Mouse (Mus musculus): ENCODE data around the gene Rtn2. TPM values are rescaled to one million over a fixed set of nuclear protein-coding genes. Genes with fewer than 3 reads are reported as not detected.

The Rtn2 gene
- total RNA-seq, 2 experiments from 2014 or later, result 93.0 to 104 TPM

- DNase-seq (ENCODE audit: low spot score in 2 of 2), result peak; percentile 81 to 86
Observed at GRCm38 (mm10) chr7:19300501-19301421, 18.3 kb downstream of the Rtn2 start.

DNA sequence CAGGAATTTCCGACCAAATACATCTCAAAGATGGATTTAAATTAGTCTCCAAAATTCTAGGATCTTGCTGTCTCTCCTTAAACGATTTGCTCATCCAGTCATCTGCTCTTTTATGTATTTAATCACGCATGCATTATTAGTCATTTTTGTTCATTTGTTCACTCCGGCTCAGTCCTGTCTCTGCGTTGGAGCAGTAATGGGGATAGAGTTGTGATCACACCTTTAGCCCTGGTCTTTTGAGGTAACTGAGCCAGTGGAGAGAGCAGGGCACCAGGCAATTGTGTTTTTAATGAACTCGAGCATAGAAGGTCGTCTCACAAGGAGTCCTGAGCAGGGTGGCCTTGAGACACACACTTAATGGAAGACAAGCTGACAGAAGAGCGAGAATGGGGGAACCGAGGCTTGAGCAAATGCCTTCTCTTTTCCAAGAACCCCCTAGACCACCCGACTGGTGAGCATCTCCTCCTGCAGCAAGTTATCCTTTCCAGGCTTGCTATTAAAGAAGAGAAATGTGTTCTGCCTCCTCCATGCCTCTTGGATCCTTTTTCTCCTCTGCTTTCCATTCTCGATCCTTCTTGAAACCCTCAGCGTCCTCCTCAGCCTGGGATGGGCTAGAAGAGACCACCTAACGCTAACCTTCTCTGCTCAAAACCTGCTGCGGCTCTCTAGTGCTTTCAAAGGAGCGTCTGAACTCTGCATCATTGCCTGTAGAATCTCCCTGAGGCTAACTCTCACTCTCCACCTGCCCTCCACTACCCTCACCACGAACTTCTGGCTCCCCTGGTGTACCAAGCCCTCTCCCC is 19.2 kb downstream of the Rtn2 start:
- no peak for DNase-seq (ENCODE audit: low spot score in 2 of 2)

DNA sequence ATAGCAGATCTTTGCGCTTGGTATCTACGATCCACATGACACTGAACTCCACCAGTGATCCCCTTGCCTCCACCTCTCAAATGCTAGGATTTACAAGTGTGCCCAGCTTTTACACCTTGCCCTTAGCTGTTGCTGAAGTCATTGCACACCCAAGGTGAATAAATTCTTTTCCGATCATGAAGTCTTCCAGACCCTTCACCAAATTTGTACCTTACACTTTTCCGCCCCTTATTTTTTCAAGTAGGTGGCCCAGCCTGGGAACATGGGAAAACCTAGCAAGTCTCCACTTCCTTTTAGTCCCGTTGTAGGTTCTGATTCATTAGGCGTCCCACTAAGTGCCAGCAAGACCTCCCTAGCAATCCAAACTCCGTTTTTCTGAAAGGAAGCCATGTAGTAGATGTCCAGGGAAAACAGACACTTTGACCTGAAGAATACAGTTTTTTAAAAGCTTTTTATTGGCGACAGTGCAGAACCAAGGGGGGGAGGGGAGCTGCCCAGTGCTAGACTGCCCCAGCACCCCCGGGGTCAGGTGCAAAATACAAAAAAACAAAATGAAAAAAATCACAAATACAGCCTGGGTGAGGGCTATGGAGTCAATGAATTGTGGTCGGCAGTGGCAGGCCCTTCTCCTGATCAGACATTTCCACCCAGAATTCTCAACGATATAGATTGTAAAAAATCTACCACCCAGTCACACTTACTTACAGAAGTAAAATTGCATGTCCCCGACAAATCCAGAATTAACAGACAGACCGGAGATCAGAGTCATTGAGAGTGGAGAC is 20.0 kb downstream of the Rtn2 start:
- DNase-seq (ENCODE audit: low spot score in 2 of 2), result no peak

DNA sequence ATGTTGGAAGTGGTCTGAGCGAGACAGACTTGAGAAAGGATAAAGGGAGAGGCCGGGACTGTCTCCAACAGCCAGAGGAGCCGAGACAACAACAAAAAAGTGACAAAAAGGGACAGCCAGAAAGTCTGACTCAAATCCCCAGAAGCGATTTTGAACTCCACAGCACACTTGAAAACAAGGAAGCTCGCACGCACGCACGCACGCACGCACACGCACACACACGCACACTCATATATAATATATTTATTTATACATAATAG is 20.6 kb downstream of the Rtn2 start:
- DNase-seq (ENCODE audit: low spot score in 2 of 2), result no peak

DNA sequence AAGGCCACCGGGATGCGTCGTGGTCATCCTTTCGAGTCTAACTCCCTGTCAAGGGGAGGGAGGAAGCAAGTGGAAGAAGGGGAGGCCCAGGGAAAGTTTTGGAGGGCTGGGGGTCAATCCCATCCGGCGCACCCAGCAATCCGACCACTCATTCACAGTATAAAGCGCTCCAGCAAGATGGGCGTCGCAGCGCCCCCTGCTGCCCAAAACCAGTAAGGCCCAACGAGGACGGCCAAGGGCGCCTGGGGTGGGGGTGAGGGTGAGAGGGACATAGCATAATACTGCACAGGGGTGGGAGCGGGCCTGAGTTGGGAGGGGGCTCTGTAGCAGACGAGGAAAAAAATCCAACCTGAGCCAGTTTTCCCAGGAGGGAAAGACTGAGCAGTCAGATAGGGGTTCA is 21.3 kb downstream of the Rtn2 start:
- DNase-seq (ENCODE audit: low spot score in 2 of 2), result peak in 1 of 2 experiments; percentile 59

- no peak for DNase-seq (ENCODE audit: low spot score in 2 of 2)
Observed at GRCm38 (mm10) chr7:19304501-19305412, 22.3 kb downstream of the Rtn2 start.

- DNase-seq (ENCODE audit: low spot score in 2 of 2), result no peak
Observed at GRCm38 (mm10) chr7:19305413-19305735, 22.9 kb downstream of the Rtn2 start.

DNA sequence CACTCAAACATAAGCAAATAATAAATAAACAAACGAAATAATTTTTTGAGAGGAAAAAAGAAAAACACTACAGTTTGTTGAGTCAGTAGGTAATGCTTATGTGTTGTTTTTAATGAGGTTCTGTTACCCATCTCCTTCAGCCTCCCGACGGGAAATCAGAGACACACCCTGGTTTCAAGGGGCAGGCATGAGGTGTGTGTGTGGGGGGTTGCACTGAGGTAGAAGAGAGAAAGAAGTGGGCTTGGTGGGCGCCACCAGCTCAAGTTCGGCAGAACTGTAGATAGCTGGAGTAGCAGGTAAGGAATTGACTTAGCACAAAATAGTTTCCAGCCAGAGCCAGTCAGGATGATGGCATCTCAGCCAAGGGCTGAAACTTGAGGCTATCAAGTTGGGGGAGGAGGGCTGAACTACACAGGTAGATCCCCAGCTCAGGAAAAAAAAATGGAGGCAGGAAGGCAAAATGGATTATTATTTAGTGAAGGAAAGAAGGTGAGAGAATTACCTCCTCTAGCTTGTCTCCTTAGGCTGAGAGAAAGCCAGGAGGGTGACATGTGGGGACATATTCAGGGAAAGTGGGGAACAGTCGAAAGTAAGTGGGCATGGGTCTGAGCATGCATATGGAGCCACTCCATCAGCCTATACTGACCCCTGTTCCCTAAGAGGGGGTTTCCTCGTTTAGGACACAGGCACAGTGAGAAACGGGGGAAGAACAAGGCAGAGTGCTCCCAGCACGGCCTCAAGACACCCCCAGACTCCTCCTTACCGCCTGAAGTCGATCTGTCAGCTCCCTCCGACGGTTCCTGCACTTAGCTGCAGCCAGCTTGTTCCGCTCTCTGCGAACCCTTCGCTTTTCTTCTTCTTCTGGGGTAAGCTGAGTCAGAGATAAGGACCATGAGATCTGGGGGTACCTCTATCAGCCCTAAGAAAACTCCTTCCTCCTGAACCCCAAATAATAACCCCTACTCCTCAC is 23.7 kb downstream of the Rtn2 start:
- DNase-seq (ENCODE audit: low spot score in 2 of 2), result no peak

GRCm38 (mm10) chr7:19306819-19307738 is 24.7 kb downstream of the Rtn2 start:
- no peak for DNase-seq (ENCODE audit: low spot score in 2 of 2)

DNA sequence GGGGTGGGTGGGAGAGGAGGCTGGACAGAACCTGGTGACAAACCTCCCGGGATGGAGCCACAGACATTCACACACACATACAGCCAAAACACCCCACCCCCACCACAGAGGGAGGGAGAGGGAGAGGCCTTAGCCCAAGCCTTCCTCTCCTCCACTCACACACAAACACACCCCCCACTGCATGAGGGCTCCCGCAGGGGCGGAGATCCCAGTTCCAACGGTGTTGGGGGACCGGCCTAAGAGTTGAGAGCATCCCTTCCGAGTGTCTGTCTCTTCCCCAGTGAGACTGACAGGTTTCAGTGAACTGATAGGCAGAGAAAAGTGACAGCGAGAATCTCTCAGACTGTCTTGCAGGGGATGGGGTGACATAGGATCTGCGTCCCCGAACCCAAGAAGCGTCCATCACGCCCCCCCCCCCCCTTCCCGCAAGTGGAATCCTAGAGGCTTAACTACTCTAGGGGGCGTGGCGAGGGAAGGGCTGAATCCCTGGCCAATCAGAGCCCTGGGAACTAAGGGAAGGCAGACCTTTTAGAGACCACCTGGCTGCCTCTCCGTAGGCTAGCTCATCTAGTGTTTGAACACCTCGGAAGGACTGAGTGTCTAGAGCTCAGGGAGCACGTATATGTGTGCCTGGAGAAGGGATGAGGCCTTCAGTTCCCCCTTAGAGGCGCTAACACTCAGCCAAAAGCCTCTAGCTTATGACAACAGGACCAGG is 25.5 kb downstream of the Rtn2 start:
- DNase-seq (ENCODE audit: low spot score in 2 of 2), result peak in 1 of 2 experiments; percentile 77

DNA sequence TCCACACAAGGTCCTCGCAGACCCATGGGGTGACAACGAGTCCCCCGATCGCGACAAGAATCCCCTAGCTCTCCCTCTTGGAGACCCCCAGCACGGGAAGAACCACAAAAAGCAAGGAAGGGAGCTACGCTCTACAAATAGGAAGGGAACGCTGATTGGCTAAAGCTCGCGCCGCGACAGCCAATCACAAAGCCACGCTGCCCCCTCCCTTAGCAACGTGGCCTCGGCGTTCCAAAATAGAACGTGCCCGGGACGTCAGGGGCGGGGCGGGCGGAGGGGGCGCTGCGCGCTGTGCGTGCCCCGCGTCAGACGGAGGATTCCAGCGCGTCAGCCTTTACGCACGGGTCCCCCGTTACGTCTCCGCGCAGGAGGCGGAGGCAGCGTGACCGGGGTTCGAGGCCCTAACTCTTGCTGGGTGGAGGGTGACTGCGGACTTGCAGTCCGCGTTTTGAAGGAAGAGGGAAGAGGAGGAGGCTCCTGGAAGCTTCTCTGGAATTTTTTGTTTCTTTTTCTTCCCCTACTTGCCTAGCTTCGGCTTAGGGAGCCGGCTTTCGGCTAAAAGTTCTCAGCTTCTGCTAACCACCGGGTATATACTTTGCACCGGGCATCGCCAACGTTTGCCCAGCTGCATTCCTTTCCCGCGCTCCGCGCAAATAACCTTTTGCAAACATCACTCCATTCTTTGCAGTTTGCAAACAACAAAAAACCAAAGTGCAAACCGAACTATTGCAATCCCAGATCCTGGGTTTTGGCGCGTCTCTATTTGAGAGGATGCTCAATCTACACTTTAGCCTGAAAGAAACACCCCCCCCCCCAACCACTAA is 26.2 kb downstream of the Rtn2 start:
- DNase-seq (ENCODE audit: low spot score in 2 of 2), result peak; percentile 94 to 96

GRCm38 (mm10) chr7:19309278-19309883 is 27.0 kb downstream of the Rtn2 start:
- no peak for DNase-seq (ENCODE audit: low spot score in 2 of 2)

DNA sequence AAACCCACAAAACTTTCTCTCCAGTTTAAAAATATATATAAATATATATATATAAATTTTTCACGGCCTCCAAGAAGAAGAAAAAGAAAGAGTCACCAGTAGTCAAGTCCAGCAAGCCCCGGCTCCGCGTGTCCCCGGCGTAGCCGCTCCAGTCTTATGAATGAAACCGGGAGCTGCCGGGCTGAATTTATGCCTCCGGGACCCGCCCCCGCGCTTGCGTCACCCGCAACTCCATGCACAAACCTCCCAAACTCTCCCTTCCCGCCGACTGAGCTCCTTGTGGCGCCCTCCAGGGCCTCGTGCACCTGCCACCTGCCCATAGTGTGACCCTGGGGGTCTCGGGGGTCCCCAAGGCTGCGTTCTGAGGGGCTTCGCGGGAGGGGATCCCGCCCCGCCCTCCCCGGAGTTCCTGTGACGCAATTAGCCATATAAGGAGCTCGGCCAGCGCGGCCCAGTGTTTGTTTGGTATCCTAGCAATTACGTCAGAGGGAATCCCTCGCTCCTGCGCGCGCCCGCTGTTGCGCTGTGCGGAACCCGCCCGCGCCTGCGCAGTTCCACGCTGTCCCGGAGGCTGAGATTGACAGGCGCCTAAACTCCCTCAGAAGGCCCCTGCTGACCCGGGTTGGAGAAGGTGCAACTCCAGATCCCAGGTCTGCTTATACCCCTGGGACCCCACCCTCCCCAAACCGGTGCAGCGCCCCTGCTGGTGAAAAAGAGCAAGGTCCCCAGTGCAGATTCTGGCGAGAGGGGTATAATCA is 27.6 kb downstream of the Rtn2 start, which contains the start of gene Fosb:
Gene Fosb (minus strand): TSS at position 168 of the 758 bp plus-strand sequence.
- peak; percentile 96 to 97 for DNase-seq (ENCODE audit: low spot score in 2 of 2)

DNA sequence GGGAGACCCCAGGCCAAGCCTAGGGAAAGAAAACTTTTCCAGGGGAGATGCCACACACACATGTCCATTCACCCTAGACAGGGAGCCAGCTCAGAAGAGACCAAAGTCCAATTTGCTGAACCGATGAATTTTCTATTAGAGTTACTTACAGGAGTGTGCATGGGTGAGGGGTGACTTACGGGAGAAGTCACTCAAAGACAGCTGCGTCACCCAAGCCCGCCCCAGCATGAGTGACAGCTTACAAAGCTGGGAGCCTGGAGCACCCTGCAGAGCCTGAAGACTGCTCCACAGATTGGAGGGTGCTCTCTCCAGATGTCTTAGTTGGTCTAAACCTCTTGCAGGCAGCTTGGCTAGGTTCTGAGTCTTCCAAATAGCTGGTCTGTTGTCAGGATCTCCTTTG is 29.6 kb downstream of the Rtn2 start:
- DNase-seq (ENCODE audit: low spot score in 2 of 2), result no peak

GRCm38 (mm10) chr7:19314033-19314432 is 31.6 kb downstream of the Rtn2 start:
- no peak for DNase-seq (ENCODE audit: low spot score in 2 of 2)

Data from layer of hippocampus, postnatal 14 days (tissue).